Mouse (Mus musculus) liver (tissue): Measurements from ENCODE around the gene Myh7.
"Not testable (repeated sequence)": the region's sequence is repeated elsewhere in the genome, so short reads cannot be mapped to it uniquely, and the experiment has no call there.

Experiments
- DNase-seq: peaks from one replicate; pipeline ENCODE4 v3.0.0-alpha.2; 2020; ENCODE audit warnings: mixed read lengths

The Myh7 gene

DNA sequence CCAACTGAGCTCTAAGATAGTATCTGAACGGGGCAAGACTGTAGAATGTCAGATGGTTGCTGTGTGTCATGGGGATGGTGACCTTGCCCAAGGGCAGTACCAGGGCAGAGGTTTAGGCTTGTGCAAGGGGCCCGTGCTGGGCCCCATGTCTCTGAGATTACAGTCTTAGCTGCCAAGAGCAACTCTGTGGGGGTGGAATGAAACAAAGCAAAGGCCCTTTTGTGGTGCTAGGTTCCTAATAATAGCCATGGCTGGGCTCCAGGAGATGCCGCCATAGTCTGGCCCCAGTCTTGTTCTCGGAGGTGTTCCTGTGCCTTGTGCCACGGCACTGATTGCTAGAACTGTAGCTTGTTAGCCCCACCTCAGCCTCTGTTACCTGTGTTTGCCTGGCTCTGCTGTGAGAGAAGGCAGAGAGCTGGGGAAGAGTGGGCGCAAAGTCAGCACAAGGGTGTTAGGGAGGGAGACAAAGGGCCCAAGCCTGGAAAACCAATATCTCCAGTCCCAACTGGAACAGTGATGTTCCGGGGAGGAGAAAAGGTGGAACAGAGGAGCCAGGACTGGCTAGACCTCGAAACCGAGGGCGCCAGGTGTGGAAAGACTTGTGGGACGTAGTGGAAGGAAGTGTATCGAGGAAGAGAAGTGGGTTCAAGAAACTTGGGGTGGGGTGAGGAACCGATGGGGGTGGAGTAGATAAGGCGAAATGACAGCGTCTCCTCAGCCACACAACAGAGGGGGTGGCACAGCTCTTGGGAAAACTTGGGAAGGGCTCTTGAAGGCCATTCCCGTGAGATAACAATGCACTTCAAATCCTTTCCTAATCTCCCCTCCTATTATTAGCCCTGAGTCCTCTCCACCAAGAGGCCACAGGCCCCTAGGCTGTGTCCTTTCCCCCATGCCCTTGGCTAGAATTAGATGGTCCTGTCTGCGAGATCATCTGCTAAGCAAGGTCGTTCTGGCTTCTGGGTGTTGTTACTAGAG, 9.7 kb upstream of the Myh7 start:
- no peak for DNase-seq

DNA sequence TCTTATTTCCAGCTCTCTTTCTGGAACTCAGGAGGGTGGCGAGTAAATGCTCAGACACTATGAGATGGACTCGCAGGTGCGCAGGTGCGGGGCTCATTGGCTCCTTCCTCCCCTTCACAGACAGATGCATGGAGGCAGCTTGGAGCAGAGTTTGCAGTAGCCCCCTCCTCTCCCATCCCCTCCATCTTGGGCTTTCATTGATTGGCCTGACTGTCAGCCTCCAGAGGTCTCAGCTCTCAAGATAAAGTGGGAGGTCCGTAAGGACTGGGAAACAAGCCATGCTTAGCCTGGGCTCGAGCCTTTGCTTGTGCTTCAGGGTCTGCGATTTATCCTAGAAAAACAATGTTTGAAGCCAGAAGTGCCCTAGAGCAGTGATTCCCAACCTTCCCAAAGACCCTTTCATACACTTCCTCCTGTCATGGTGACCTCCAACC, 8.3 kb upstream of the Myh7 start:
- DNase-seq, result no peak

DNA sequence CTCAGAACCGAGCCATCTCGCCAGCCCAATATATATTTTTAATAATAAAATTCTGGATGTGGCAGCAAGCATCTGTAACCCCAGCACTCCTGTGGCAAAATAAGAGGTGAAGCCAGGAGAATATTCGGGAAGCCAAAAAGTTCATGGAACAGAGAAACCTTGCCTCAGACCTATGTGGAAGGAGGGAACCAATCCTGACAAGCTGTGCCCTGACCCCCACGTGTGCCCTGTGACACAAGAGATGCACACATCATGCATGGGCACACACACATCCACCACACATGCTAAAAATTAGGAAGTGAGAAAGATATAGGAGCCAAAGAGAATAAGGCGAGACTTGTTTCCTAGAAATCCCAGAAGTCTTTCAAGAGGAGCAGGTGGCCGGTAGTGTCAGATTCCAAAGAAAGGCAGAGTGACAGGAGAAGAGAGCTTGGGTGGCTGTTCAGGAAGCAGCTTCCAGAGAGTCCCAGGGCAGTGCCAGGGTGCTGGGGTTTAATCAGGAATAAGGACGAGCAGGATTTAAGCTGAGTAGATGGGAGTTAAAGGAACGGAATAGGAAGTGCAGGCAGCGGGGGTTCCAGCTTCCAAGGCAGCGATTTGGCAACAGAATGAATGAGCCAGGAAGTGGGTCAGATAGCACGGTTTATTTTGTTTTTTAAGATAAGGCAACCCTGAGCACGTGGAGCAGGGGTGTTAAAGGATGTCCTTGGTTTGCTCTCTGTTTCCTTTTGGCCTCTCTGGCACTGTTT, 7.7 kb upstream of the Myh7 start:
- peak; percentile 11 for DNase-seq

DNA sequence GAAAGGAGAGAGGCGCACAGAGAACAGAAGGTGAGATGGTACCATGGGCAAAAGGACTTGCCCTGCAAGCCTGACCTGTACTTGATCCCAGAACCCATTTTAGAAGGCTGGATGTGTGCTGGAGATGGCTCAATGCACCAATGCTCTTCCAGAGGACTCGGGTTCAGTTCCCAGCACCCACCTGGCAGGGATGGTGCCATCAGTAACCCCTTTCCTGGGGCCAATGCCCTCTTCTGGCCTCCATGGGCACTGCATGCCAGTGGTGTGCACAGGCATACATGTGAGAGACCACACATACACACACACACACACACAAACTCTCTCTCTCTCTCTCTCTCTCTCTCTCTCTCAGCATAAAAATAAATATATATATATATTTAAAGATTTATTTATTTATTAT, 7.0 kb upstream of the Myh7 start:
- no peak for DNase-seq

DNA sequence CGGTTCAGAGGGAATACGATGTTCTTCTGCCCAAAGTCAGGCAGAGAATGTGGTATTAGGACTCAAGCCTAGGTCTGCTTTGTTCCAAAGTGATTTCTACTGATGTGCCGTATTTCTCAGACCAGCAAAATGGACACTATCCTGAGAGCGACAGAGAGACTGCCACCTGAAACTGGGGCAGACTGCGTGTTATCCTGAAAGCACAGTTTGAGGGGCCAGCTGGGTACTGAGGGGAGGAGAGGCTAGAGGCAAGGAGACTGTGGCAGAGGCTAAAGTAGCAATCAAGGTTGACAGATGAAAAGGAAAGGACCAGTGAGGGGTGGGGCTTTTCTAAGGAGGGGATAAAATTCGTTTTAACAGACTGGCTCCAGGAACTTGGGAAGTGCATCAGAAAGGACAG, 6.4 kb upstream of the Myh7 start:
- no peak for DNase-seq

DNA sequence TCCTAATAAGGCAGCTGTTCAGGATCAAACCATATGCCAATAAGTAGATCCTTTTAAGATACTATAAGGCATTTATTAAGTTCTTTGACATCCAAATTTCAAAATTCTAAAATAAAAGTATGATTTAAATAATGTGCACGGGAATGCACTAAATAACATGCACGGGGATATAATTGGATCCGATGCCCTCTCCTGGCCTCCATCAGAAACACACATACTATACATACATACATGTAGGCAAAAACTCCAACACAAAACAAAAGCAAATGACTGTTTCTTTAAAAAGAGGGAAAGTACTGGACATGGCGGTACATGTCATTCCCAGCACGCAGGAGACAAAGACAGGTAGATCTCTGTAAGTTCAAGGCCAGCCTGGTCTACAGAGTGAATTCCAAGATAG, 5.4 kb upstream of the Myh7 start:
- not testable (repeated sequence) for DNase-seq

DNA sequence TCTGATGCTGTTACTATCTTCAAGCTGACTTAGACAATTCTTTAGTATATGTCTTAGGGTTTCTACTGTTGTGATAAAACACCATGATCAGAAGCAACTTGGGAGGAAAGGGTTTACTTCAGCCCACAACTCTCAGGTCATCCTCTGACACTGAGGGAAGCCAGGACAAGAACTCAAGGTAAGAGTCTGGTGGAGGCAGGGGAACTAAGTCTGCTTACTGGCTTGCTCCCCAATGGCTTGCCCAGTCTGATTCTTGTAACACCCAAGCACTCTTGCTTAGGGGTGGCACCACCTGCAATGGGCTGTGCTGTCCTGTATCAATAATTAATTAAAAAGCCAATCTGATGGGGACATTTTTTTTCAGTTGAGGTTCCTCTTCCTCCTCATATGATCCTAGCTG, 4.3 kb upstream of the Myh7 start:
- no peak for DNase-seq

DNA sequence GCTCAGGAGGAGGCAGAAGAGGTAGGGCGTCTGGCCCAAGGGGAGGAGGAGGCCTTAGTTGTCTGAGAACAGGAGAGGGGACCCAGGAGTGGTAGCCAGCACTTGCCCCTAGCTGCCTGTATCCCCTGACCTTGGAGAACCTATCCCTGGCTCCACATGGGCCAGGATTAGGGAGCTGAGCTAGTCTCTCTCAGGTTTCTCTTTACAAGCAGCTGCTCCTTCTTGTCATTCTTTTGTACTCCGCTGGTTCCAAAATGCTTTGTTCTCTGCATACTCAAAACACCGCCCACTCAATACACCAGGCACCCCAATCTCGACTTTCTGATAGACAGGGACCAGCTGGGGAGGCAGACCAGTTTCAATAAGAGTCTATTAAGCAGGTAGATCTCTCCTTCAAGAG, 2.9 kb upstream of the Myh7 start:
- DNase-seq, result no peak

DNA sequence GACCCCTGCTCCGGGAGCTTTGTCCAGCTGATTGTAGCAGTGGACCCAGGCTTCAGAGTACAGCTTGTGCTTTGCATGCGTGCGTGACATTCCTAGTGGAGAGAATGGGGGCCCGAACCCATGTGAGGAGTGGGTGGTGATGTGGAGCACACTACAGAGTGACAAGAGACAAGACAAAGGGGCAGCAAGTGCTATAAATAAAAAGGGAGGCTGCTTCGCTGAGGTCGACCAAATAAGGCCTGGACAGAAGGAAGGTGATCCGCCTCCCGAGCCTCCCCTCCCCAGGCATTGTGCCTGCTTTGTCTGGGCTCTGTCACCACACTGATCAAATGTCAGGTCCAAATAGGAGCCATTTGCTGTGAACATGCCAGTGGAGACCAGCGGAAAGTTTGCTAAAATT, 2.4 kb upstream of the Myh7 start:
- DNase-seq, result no peak

DNA sequence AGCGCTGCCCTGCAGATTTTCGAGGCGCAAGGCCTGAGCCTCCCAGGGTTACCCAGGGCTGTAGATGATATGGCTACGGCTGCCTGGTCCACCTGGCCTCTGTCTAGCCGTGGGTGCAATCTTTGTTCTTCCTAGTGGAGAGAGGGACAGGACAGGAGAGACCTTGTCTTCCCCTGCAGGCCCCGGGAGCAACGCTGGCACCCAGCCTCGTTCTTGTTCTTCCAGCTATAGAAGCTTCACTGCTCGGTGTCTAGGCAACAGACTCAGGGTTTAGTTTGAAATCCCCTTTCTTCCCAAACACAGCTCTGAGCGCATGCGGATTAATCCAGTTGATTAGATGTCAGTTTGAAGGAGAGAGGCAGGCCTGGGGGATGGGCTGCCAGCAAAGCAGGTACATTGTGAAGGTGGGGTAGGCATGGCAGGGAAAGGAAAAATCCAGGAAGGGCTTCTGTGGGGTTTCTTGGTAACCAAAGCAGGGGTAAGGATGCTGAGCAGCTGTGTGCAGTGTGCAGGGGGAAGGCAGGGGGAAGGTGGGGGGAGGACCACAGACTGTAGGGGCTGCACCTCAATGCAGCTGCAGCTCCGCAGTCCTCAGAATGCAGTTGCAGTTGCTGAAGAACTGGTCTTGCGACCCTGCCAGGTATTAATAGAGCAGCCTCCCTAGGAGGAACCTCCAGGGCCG, 1.2 kb upstream of the Myh7 start:
- no peak for DNase-seq

DNA sequence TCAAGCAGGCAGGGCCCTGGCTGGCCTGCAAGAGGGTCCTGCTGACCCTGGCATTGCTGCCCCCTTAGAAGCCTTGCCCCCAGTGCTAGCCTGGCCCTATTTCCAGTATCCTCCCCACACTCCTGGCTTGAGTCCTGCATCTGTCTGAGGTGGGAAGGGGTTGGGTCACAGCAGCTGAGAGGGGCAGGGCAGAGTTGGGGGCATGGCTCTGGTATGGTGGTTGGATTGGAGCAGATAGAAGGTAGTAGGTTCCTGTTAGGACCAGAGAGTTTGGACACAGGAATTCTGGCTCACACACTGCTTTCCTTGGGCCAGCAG, 402 bp upstream of the Myh7 start:
- DNase-seq, result no peak

DNA sequence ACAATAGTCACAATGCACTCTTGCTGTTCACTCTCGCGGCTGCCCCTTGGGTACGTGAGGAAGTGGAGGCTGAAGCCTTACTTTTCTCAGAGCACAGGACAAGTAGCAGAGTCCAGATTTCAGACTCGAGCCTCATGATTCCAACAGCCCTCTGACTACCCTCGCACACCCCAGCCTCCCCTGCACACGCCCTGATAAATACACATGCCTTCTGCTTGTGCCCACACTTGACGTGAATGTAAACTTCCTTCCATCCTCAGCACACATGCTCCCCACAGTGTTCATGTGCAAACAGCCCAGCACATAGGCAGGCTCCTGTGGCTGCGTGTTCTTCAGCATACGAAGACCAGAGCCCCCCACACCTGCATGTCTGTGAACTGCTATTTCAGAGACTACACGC, 790 bp downstream of the Myh7 start:
- DNase-seq, result no peak

DNA sequence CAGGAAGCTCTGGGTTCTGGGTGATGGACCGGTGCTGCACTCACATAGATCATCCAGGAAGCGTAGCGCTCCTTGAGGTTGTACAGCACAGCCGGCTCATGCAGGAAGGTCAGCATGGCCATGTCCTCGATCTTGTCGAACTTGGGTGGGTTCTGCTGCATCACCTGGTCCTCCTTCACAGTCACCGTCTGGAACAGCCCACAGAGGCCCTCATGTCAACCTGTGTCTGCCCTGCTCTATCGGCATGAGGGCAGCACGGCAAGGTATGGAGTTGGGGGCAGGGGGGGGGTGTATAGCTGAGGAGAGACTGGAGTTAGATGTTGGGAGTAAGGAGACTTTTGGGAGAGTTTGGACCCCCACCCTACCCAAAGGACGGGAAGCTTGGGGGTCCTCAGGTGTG, 2.2 kb downstream of the Myh7 start:
- no peak for DNase-seq

DNA sequence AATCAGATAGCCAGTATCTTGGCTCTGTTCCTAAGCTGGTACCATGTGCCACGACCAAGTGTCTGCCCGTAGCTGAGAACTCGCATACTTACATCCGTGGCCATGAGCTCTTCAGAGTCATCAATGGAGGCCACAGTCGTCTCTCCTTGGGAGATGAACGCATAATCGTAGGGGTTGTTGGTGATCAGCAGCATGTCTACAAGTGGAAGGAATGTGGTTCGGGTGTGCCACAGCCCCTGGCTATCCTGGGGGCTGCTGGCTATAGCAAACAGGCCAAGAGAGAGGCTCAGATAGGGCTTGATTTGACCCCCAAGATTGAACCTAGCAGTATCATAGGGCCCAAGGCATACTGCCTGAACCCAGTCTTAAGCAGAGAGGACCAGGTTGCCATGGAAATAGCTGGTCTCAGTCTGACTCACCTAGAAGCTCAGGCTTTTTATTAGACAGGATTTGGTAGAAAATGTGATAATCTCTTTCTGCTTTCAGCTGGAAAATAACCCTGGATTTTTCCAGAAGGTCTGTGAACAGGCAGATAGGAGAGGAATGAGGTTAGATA, 4.5 kb downstream of the Myh7 start:
- DNase-seq, result no peak

DNA sequence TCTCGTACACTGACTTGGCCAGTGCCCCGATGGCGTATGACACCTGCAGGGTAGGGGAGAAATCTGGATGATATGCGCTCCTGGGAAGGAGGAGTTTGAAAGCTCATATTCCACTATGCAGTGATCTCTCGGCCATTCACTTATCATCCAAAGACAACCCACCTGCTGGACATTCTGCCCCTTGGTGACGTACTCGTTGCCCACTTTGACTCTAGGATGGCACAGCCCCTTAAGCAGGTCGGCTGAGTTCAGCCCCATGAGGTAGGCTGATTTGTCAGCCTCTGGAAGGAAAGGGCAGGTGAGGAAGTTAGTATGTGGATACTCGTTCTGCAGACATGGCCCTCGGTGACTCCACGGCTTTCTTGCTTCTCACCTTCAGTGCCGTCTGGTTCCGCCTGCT, 5.5 kb downstream of the Myh7 start:
- no peak for DNase-seq

DNA sequence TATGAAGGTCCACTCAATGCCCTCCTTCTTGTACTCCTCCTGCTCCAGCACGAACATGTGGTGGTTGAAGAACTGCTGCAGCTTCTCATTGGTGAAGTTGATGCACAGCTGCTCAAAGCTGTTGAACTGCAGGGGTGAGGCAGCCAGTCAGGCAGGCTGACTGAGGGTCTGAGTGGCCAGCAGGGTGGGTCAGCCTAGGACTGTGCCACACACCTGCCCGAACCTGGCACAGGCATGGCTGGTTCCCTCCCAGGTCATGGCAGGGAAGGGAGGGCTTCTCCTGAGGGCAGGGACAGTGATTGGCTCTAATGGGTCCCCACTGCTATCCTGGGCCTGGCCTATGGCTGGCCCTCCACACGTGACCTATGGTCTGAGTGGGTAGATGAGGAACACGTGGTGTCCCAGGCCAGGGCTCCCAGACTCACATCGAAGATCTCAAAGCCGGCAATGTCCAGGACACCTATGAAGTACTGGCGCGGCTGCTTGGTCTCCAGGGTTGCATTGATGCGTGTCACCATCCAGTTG, 6.0 kb downstream of the Myh7 start:
- not testable (repeated sequence) for DNase-seq

DNA sequence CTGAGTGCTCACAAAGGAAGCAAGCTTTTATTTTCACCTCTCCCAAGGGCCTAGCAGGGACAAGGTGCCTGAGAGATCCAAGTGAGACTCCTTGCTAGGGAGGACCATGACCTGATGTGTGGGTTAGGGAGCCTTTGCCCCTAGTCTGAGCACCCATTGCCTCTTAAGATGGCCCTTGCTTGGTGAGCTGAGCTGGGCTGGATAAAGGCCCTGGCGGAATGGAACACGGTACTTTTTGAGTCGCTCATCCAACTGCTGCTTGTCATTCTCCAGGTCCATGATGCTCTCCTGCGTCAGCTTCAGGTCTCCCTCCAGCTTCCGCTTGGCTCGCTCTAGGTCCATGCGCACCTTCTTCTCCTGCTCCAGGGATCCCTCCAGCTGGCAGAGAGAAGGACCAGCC, 12.5 kb downstream of the Myh7 start:
- no peak for DNase-seq

DNA sequence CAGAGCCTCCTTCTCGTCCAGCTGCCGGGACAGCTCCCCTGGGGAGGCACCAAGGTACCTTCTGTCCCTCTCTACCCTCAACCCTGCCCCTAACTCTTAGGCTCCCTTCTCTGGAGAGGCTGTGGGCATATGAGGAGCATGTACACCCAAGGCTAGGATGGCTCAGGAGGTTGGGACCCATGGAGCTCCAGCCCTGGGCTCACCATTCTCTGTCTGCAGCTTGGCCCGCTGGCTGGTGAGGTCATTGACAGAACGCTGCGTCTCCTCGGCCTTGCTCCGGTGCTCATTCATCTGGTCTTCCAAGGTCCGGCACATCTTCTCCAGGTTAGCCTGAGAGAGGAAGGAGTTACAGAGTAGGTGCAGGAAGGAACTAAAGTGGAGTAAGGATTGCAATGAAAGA, 15.8 kb downstream of the Myh7 start:
- DNase-seq, result no peak

DNA sequence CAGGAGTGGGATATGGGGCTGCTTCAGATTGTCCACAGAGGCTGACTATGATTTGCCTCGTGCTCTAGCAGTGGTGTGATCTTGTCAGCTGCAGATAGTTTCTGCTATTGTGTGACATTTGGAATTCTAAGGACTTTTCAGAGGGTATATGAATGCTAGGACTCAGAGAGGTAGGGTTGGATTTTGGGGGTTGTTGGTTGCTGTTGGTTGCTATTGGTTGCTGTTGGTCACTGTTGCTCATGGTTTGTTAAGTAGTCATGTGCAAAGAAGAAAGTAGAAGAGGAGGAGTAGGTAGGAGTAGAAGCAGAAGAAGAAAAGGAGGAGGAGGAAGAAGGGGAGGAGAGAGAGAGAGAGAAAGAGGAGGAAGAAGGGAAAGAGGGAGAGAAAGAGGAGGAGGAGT, 17.8 kb downstream of the Myh7 start, which contains the start of gene Gm17428:
TSS of gene Gm17428 (plus strand) at position 301 of the 400 bp plus-strand sequence.
- DNase-seq, result no peak

DNA sequence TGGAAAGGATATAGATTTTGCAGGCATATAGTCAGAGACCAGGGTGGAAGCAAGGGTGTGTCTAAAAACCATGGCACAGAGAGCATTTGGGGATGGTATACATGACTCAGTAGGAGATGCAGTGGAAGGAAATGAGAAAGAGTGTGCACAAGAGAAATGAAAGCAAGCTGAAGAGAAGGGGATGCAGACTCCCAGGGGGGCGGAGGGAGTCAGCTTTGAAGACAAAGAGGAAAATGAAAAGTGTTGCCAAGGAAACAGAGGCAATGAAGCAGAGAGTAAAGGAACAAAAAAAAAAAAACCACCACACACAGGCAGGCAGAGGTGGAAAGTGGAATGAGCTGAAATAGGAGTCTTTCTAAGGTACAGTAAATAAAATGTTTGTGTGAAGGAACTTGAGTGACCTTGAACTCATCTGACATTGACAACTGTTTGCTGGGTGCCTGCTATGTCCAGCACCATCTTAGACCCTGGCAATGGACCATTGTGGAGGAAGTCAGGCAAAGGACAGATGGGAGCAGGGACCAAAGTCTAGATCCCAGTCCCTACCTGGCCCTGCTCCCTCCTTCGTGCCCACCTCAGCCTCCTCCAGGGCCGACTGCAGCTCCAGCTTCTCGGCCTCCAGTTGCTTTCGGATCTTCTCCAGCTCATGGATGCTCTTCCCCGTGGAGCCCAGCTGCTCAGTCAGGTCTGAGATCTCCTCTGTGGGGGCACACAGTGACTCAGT, 20.2 kb downstream of the Myh7 start:
- DNase-seq, result no peak

DNA sequence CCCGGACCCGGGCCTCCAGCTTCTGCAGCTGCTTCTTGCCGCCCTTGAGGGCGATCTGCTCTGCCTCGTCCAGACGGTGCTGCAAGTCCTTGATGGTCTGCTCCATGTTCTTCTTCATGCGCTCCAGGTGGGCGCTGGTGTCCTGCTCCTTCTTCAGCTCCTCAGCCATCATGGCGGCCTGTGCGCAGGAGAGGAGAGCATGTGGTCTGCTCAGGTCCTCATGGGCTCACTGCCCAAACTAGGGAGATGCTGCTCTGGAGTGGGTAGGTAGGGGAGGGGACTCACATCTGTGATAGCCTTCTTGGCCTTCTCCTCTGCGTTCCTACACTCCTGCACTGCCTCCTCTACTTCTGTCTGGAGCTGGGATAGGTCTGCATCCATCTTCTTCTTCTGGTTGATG, 21.6 kb downstream of the Myh7 start:
- not testable (repeated sequence) for DNase-seq

DNA sequence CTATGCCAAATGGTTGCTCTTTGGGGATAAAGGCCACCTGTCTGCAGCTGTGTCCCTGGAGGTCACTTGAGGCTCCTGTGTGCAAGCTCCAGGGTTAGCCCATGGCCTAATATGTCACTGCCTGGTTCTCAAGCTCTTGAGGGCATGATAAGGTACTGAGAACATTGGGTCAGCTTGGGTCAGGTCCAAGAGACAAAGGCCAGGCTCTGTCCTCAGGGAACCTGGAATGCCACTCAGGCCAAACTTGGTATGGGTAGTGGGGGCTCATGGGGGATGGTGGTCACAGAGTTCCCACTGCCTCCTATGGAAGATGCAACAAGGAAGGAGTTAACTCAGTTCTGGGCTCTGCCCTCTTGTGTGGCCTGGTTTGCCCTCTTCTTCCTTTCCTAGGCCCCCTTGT, 26.1 kb downstream of the Myh7 start:
- DNase-seq, result no peak
